ENCODE assay signal across 18 mouse cellular contexts in genomic region chr13:97977104-97977503, GRCm38 (mm10).
"Had no signal": no experiment of that assay in that cellular context is flagged by ENCODE, and none has a peak within 500 bp of the region (broad histone marks: within the 10 kb centered on the region; RNA-seq: fewer than 3 reads in every experiment).

No protein-coding gene starts in this region.

- H3K4me1 ChIP-seq: liver, embryonic 13.5 days had no signal

- H3K27ac ChIP-seq: liver, embryonic 13.5 days; lung, embryonic 15.5 days; macrophage; neural tube, embryonic 12.5 days; neural tube, embryonic 15.5 days; stomach, embryonic 15.5 days had no signal

- H3K4me3 ChIP-seq: liver, embryonic 13.5 days; lung, embryonic 15.5 days; neural tube, embryonic 12.5 days; neural tube, embryonic 15.5 days; stomach, embryonic 15.5 days had no signal

- DNase-seq: kidney, postnatal 4 days; liver, embryonic 13.5 days; lung, postnatal 10 days; midbrain, embryonic 14.5 days; right cerebral cortex, adult 18-20 months; right cerebral cortex, postnatal 14 days; right cerebral cortex, postnatal 4 days; spleen, adult 18-20 months; thymus, adult 2 months; thymus, postnatal 14 days; thymus, postnatal 4 days had no signal

- H3K4me2 ChIP-seq: liver, embryonic 13.5 days; lung, embryonic 15.5 days; midbrain, embryonic 11.5 days; neural tube, embryonic 12.5 days; neural tube, embryonic 15.5 days; stomach, embryonic 15.5 days had no signal

- ATAC-seq: inflammation-experienced regulatory T-cells, adult 6 months had no signal

- H3K27me3 ChIP-seq: liver, embryonic 13.5 days; lung, embryonic 15.5 days; neural tube, embryonic 12.5 days; neural tube, embryonic 15.5 days; stomach, embryonic 15.5 days had no signal

- H3K9me3 ChIP-seq: liver, embryonic 13.5 days; lung, embryonic 15.5 days; neural tube, embryonic 12.5 days; neural tube, embryonic 15.5 days; stomach, embryonic 15.5 days had no signal

- H3K36me3 ChIP-seq: liver, embryonic 13.5 days; lung, embryonic 15.5 days; neural tube, embryonic 12.5 days; stomach, embryonic 15.5 days had no signal

- H3K9ac ChIP-seq: liver, embryonic 13.5 days; lung, embryonic 15.5 days; neural tube, embryonic 12.5 days; neural tube, embryonic 15.5 days; stomach, embryonic 15.5 days had no signal
